Mouse (Mus musculus): ENCODE data around the gene Gtpbp10. TPM values are rescaled to one million over a fixed set of nuclear protein-coding genes. Genes with fewer than 3 reads are reported as not detected.

Gtpbp10 gene
- polyA plus RNA-seq, 1 experiment from 2014 or later: 29.6 TPM

GRCm38 (mm10) chr5:5551110-5551509 is 8.2 kb downstream of the Gtpbp10 start:
- H3K4me1 ChIP-seq (replicated peaks; ENCODE audit: insufficient read depth, low read length): no peaks in the 10 kb centered on the region
- no peak overlapping the region for H3K4me3 ChIP-seq (replicated peaks; ENCODE audit: low read depth, low read length)
- H3K9ac ChIP-seq (ENCODE audit: low read depth, low read length): no peak overlapping the region
- no peak for ATAC-seq (replicated peaks; ENCODE audit: low FRiP score, low read depth)
- H3K27me3 ChIP-seq (ENCODE audit: insufficient read depth, low read length): no peaks in the 10 kb centered on the region
- no peak overlapping the region for H3K27ac ChIP-seq
- TF ChIP-seq CTCF (IDR thresholded peaks at IDR 0.05; ENCODE audit: low read depth): no peak
- DNase-seq (ENCODE audit: low spot score): no peak
- no peaks in the 10 kb centered on the region; the same call in 1 of the 2 replicates for H3K9me3 ChIP-seq (replicated peaks; ENCODE audit: low read length)
- H3K4me2 ChIP-seq (ENCODE audit: low read length): no peak overlapping the region
- peaks cover 24% of the 10 kb centered on the region for H3K36me3 ChIP-seq (ENCODE audit: insufficient read depth, low read length)
- WGBS: 88% methylated on average over 1 of the region's 1 CpGs

DNA sequence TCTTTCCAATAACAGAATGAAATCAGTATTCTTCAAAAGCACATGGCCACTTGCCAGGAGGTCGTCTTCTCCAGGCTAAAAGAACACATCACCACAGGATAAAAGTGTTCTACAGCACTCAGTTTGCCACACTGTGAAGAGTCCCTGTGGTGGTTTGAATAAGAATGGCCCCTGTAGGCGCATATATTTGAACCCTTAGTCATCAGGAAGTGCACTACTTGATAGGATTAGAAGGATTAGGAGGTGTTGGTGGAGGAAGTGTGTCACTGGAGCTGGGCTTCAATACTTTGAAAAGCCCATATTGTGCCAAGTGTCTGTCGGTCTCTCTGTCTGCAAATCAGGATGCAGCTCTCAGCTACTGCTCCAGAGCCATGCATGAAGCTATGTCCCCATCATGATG is 19.0 kb downstream of the Gtpbp10 start:
- Histone ChIP-seq H3K9me3 (replicated peaks; ENCODE audit: low read length) (no peaks in the 10 kb centered on the region), H3K27me3 (ENCODE audit: insufficient read depth, low read length) (no peaks in the 10 kb centered on the region), H3K4me1 (replicated peaks; ENCODE audit: insufficient read depth, low read length) (no peaks in the 10 kb centered on the region), H3K9ac (ENCODE audit: low read depth, low read length) (no peak overlapping the region), H3K27ac (no peak overlapping the region), H3K4me2 (ENCODE audit: low read length) (no peak overlapping the region), H3K36me3 (ENCODE audit: insufficient read depth, low read length) (peaks cover 31% of the 10 kb centered on the region), H3K4me3 (replicated peaks; ENCODE audit: low read depth, low read length) (no peak overlapping the region)
- no peak for TF ChIP-seq CTCF (IDR thresholded peaks at IDR 0.05; ENCODE audit: low read depth)
- no peak for DNase-seq (ENCODE audit: low spot score)
- 79% methylated on average over 3 of the region's 3 CpGs for WGBS
- no peak for ATAC-seq (replicated peaks; ENCODE audit: low FRiP score, low read depth)

DNA sequence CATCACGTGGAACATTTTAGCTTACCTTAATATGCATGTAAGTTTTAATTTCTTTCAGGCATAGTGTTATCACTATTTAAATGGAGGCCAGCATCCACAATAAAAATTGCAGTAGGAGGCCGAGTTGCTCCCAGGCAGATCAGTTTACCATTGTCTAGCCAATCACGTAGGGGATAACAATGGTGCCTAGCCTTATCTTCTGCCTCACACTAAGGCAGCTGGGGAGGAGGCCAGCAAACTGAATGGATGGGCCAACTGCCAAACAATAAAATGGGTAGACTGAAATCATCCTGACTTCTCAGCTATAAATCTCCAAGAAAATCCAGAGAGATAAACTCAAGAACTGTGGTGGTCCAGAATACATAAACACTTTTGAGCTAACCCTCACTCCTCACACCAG is 19.6 kb downstream of the Gtpbp10 start:
- DNase-seq (ENCODE audit: low spot score): no peak
- no peak for TF ChIP-seq CTCF (IDR thresholded peaks at IDR 0.05; ENCODE audit: low read depth)
- Histone ChIP-seq H3K4me2 (ENCODE audit: low read length) (no peak overlapping the region), H3K4me1 (replicated peaks; ENCODE audit: insufficient read depth, low read length) (no peaks in the 10 kb centered on the region), H3K27ac (no peak overlapping the region), H3K36me3 (ENCODE audit: insufficient read depth, low read length) (peaks cover 31% of the 10 kb centered on the region), H3K4me3 (replicated peaks; ENCODE audit: low read depth, low read length) (no peak overlapping the region), H3K9ac (ENCODE audit: low read depth, low read length) (no peak overlapping the region), H3K9me3 (replicated peaks; ENCODE audit: low read length) (no peaks in the 10 kb centered on the region), H3K27me3 (ENCODE audit: insufficient read depth, low read length) (no peaks in the 10 kb centered on the region)
- no peak for ATAC-seq (replicated peaks; ENCODE audit: low FRiP score, low read depth)
- 77% methylated on average over 3 of the region's 3 CpGs for WGBS

DNA sequence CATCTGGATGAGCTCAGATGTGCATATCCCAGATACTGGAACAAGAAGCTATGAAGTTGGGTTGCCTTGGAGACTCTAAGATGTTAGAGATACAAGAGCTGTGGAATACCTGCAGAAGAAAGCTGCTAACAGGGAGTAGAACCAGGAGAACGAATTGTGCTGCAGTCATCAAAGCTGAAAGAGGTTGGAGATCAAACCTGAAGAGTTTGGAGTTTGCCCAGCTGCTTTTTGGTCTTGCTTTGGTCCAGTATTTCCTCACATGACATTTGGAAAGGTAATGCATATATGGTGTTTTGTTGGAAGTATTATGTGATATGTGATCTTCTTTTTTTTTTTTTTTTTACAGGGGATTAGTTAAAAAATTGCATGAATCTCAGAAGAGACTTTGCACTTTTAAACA is 23.2 kb downstream of the Gtpbp10 start:
- WGBS: 100% methylated on average over 1 of the region's 1 CpGs
- no peak for TF ChIP-seq CTCF (IDR thresholded peaks at IDR 0.05; ENCODE audit: low read depth)
- H3K9ac ChIP-seq (ENCODE audit: low read depth, low read length): no peak overlapping the region
- H3K4me3 ChIP-seq (replicated peaks; ENCODE audit: low read depth, low read length): no peak overlapping the region
- H3K27me3 ChIP-seq (ENCODE audit: insufficient read depth, low read length): no peaks in the 10 kb centered on the region
- peaks cover 13% of the 10 kb centered on the region; the same call in 1 of the 2 replicates for H3K36me3 ChIP-seq (ENCODE audit: insufficient read depth, low read length)
- no peak for DNase-seq (ENCODE audit: low spot score)
- ATAC-seq (replicated peaks; ENCODE audit: low FRiP score, low read depth): no peak
- no peaks in the 10 kb centered on the region for H3K4me1 ChIP-seq (replicated peaks; ENCODE audit: insufficient read depth, low read length)
- no peaks in the 10 kb centered on the region for H3K9me3 ChIP-seq (replicated peaks; ENCODE audit: low read length)
- no peak overlapping the region for H3K4me2 ChIP-seq (ENCODE audit: low read length)
- no peak overlapping the region for H3K27ac ChIP-seq

DNA sequence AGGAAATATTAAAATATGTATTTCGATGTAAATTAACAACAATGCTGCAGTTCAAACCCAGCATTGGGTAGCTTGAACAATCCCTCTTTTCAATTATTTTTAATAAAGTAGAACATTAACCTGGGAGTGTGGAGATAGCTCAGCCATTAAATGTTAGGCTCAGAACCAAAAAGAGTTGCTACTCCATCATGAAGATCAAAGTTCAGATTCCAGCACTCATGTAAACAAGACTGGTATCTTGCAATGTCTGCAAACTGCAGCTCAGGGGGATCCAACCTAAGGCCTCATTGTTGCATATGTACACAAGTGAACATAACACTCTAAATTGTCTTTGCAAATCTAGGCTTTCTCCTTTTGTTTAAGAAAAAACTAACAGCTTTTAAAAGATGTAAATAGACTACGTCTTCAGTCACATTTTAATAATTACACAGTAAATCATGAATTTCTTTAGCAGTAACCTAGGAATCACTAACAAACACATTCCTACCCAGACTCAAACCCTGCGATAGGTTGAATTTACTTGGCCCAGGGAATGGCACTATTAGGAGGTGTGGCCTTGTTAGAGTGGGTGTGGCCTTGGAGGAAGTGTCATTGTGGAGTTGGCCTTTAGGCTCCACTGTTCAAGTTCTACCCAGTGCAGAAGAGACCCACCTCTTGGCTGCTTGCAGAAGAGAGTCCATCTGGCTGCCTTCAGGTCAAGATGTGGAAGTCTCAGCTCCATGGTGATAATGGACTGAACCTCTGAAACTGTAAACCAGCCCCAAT is 25.5 kb downstream of the Gtpbp10 start:
- 72% methylated on average over 3 of the region's 3 CpGs for WGBS
- no peak overlapping the region for H3K4me2 ChIP-seq (ENCODE audit: low read length)
- no peaks in the 10 kb centered on the region for H3K27me3 ChIP-seq (ENCODE audit: insufficient read depth, low read length)
- no peaks in the 10 kb centered on the region for H3K9me3 ChIP-seq (replicated peaks; ENCODE audit: low read length)
- peaks cover 6% of the 10 kb centered on the region; the same call in 1 of the 2 replicates for H3K36me3 ChIP-seq (ENCODE audit: insufficient read depth, low read length)
- no peak overlapping the region for H3K9ac ChIP-seq (ENCODE audit: low read depth, low read length)
- no peak overlapping the region for H3K4me3 ChIP-seq (replicated peaks; ENCODE audit: low read depth, low read length)
- H3K4me1 ChIP-seq (replicated peaks; ENCODE audit: insufficient read depth, low read length): no peaks in the 10 kb centered on the region
- H3K27ac ChIP-seq: peak overlapping the region; percentile 20; the same call in 1 of the 2 replicates
- no peak for TF ChIP-seq CTCF (IDR thresholded peaks at IDR 0.05; ENCODE audit: low read depth)
- DNase-seq (ENCODE audit: low spot score) (peak; percentile 11), ATAC-seq (replicated peaks; ENCODE audit: low FRiP score, low read depth) (peak; percentile 93)

GRCm38 (mm10) chr5:5515411-5515810 is 43.9 kb downstream of the Gtpbp10 start:
- H3K4me2 ChIP-seq (ENCODE audit: low read length): no peak overlapping the region
- no peaks in the 10 kb centered on the region for H3K9me3 ChIP-seq (replicated peaks; ENCODE audit: low read length)
- TF ChIP-seq CTCF (IDR thresholded peaks at IDR 0.05; ENCODE audit: low read depth): no peak
- no peaks in the 10 kb centered on the region for H3K36me3 ChIP-seq (ENCODE audit: insufficient read depth, low read length)
- no peak for DNase-seq (ENCODE audit: low spot score)
- H3K4me1 ChIP-seq (replicated peaks; ENCODE audit: insufficient read depth, low read length): no peaks in the 10 kb centered on the region
- no peak overlapping the region for H3K9ac ChIP-seq (ENCODE audit: low read depth, low read length)
- no peak overlapping the region for H3K4me3 ChIP-seq (replicated peaks; ENCODE audit: low read depth, low read length)
- 79% methylated on average over 5 of the region's 5 CpGs for WGBS
- H3K27me3 ChIP-seq (ENCODE audit: insufficient read depth, low read length): no peaks in the 10 kb centered on the region
- H3K27ac ChIP-seq: no peak overlapping the region
- ATAC-seq (replicated peaks; ENCODE audit: low FRiP score, low read depth): no peak
